Mouse (Mus musculus) adrenal gland, postnatal 14 days (tissue): ENCODE results near the gene Itga6. TPM values are rescaled to one million over a fixed set of nuclear protein-coding genes. Genes with fewer than 3 reads are reported as not detected.
"Not testable (repeated sequence)": the region's sequence is repeated elsewhere in the genome, so short reads cannot be mapped to it uniquely, and the experiment has no call there.

Experiments used
- DNase-seq: peaks from one replicate; pipeline ENCODE4 v3.0.0; 2021; ENCODE audit warnings: mixed read lengths
- long read RNA-seq, 2 experiments: library from polyadenylated mRNA; stranded (forward); transcript quantifications; one replicate each; pipeline ENCODE4 v2.0.0; 2021
- total RNA-seq: library from RNA; stranded (reverse); gene quantifications from 2 replicates; pipeline ENCODE4 v1.2.3, GENCODE M21; 2021

Gene Itga6
- 172 and 173 TPM in 2 replicates for total RNA-seq
- long read RNA-seq, experiment 1, full-length matches to known transcripts = 8 of 18 reads
- long read RNA-seq, experiment 1, partial matches to known transcripts = 5 of 18 reads
- long read RNA-seq, experiment 1, other reads (novel, unspliced or antisense) = 5 of 18 reads
- long read RNA-seq, experiment 2, full-length matches to known transcripts = 10 of 19 reads
- long read RNA-seq, experiment 2, partial matches to known transcripts = 4 of 19 reads
- long read RNA-seq, experiment 2, other reads (novel, unspliced or antisense) = 5 of 19 reads

DNA sequence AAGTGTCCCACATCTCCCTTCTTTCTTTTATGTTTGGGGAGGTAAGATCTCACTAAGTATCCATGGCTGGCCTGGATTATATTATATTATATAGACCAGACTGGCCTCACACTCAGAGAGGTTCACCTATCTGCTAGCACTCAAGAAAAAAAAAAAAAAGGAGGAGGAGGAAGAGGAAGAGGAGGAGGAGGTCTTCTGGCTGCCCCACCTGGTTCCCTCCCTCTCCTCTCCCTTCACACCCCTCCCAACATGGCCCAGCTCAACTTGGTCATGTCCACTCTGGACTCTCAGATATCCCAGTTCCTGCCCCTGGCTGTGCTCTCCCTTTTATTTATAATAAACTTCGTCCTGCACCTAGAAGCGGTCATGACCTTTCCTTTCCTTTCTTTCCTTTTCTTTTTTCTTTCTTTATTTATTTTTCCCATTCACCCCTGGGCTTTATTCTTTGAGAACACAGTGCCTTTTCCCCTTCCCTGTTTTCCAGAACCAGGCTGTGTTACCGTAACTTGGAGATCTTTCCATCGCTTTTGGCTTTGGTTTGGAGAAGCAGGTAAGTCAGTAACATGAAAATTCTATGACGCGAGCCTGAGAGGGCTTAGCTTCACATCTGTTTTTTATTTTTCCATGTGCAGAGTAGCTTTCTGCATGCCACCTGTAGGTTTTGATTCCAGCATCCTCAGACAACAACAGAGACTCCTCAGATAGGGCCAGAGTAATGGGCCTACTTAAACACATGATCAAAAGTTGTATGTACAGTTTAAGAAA is at the start of gene Itga6:
TSS of gene Itga6 (plus strand) at position 7 of the 765 bp plus-strand sequence.
- DNase-seq = no peak

DNA sequence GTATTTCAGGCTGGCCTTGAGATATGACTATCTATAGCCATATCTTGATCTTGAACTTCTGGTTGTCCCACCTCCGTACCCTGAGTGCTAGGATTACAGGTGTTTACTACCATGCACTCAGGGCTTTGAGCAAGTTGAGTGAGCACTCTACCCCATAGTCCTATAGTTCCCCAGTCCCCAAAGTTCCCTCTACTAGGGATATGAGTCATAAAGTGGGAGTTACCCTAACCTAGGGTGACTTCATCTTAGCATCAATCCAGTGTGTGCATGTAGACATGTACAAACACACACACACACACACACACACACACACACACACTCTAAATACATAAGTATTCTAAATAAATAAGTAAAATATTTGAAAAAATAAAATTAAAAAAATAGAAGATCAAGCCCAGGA is 48.6 kb upstream of the Itga6 start:
- no peak for DNase-seq

DNA sequence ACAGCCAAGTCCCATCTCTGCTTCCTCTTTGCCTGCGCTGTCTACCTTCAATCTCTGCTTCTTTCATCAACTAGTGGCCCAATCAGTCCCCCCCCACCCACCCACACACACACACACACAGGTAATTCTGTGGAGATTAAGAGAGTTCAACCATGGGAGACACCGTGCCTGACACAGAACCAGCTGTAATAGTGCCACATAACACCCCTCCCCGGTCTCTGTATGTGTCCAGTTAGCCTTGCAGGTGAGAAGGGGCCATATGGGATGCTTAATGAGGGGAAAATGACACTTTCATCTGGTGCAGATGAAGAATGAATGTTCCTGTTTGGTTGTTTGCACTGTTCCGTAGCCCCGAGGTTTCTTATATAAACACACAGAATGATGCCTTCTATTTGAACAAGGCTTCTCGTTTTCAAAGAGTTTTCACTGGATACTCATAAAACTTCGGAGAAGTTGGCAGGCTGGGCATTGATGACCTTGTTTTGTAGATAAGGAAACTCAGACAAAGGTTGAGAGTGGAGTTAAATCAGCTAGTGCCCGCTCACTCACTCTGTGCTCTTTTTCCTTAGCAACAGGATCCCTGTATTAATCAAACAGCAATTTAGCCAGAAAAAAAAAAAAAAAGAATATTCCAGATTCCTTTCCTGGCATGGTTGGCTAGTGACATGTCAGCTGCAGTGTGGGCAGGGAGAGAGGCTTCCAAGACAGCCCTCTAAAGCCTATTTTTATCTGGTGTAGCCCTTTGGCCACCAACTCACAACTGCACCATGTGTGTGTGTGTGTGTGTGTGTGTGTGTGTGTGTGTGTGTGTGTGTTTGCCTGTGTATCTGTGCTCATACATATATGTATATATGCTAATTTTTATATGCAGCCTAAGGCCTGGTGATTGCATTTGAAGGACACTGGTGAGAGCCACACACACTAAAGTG is 47.7 kb upstream of the Itga6 start:
- peak; percentile 74 for DNase-seq

DNA sequence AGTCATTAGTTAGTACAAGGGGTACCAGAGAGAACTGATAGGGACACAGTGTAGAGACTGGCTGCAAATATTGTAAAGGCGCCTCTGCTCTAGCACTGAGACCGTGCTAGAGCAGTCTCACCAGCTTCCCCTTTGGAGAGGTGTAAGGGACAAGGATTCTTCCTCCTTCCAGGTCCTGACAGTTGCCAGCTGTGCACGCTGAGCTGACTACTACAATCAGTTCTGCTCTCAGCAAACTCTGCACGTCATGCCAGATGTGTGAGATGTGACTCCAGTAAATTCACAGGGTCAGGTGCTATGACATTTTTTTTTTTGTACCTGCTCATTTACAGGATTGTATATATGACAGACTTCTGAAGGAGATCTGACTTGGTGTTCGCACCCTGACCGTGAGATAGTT is 47.0 kb upstream of the Itga6 start:
- no peak for DNase-seq

DNA sequence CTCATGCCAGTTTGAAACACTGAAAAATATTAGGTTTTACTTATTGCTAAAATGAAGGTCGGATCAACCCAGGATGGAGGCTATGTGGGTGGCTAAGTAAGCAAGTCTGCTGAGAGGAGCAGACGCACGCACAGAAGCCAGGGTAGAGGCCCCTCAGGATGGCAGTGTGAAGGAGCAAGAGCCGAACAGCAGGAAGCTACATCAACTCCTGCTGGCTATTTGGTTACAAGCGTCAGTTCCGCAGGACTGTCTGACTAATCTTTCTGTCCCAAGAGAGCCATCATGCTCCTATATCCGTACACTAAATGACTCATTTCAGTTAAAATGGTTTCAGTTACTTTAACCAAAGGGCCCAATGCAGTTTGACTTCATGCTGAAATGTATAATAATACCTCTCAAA is 46.5 kb upstream of the Itga6 start:
- no peak for DNase-seq

DNA sequence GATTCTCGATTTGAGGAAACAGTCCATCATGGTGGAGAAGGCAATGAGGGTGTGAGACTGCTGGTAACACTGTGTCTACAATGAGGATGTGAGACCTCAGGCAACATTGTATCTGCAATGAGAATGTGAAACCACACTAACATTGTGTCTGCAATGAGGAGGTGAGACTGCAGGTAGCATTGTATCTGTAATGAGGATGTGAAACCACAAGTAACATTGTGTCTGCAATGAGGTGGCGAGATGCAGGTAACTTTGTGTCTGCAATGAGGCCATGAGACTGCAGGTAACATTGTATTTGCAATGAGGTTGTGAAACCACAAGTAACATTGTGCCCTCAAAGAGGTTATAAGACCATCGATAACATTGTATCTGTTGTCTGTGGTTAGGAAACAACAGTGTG is 44.1 kb upstream of the Itga6 start:
- DNase-seq = no peak

DNA sequence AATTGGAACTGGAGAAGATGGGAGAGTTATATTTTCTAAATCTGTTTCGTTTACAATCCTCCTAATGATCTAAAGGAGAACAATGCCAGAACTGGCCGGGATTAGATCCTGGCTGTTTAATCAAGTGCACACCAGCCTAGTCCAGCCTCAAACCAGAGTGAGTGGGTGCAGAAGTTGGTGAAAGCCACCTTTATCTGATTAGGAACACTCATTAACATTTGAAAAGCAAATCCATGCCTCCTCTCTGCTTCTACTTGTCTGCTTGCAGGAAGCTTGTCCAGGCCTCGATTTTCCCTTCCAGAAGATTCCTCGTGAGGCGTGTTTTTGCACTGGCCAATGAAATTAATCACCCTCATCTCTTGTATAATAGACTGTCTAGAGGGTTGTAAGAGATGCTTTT is 41.1 kb upstream of the Itga6 start:
- DNase-seq = no peak

DNA sequence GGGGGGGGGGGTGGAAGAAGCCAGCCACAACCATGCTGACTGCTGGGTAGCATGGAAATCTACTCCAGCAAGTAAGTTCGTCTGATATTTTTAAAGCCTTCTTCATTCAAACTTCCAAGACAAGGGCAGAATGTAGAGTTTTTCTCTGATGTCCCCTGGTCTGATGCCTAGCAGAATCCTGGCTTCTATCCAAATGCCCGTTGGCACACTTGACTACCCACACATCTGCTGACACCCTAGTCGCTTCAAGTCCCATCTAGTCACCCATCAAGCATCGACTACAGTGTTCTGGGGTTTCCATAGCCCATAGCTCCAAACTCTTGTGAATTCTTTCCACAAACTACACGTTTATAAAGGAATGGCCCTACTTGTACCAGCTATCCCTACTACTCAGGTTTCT is 36.5 kb upstream of the Itga6 start:
- DNase-seq = no peak

DNA sequence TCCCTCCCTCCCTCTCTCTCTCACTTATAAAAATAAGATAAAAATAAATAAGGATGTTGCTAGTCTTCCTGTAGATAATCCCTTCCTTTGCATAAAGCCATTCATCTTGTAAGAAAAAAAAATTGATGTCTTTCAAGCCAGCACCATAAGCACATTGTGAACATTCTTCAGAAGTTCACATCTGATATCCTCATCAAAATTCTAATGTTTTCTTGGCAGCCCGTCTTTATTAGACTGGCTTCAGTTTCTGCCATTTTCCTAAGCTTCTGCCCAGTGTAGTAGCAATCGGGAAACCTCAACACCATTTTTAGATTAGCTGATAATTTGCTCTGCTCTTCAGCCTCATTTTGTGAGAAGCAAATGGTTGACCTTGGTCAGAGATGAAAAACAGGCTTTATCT is 33.8 kb upstream of the Itga6 start:
- DNase-seq = no peak

DNA sequence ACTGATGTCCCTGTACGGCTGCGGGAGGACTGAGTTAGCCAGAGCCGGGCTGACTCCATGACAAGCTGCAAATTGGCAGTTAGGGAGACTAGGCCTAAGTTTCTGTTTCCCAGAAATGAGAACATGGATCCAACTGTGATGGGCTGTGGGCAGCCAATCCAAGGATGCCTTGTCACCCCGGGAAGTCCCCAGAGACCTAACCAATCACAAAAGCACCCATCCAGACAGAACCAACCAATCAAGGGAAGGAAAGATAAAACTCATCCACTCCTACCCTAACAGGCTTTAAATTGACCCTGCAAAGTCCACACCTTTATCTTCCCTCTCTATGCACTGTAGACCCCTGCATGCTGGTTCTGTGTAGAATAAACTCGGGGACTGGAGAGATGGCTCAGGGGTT is 31.0 kb upstream of the Itga6 start:
- DNase-seq = no peak

DNA sequence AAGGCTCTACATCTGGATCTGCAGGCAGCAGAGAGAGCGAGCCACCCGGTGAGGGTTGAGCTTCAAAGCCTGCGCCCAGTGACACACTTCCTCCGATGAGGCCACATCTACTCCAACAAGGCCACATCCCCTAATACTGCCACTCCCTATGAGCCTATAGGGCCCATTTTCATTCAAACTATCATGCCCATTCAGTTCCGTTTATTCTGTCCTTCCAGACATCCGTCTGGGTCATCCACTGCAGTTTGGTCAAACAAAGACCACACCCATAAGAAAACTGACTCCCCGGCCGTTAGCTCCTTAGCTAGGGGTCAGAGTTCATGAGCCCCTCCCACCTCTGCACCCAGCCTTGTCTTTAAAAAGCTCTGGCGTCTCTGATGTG is 26.4 kb upstream of the Itga6 start:
- no peak for DNase-seq

DNA sequence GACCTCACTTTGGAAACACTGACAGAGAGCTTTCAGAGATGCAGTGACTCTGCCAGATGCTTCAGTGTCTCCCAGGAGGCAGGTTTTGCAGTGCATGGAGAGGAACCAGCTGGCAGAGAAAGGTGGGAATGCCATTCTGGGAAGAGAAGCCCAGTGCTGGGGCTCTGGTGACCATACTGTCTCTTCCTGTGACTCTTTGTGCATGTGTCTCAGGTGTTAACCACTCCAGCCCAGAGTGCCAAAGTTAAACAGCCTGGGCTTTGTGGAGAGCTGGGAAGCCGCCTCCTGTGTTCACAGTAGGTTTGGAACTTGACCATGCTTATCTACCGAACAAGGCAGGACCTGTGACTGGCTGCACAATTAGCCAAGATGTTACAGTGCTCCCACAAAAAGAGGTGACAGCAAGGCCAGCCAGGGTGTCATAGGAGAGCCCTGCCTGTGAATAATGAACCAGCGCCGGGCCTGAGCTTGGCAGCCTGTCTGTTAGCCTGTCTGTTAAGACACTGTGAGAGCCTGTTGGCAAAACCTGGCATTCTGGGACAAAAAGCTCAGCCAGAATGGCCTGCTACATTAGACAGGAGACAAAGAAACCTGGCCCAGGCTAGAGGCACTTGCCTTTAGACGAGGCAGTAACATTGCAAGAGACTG is 25.9 kb upstream of the Itga6 start:
- DNase-seq = no peak

DNA sequence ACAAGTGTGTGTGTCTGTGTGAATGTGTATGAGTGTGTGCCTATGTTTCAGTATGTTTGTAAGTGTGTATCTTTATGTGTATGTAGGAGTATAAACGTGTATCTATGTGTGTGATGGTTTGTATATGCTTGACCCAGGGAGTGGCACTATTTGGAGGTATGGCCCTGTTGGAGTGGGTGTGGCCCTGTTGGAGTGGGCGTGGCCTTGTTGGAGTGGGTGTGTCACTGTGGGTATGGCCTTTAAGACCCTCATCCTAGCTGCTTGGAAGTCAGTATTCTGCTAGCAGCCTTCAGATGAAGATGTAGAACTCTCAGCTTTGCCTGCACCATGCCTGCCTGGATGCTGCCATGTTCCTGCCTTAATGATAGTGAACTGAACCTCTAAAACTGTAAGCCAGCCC is 24.9 kb upstream of the Itga6 start:
- DNase-seq = not testable (repeated sequence)

DNA sequence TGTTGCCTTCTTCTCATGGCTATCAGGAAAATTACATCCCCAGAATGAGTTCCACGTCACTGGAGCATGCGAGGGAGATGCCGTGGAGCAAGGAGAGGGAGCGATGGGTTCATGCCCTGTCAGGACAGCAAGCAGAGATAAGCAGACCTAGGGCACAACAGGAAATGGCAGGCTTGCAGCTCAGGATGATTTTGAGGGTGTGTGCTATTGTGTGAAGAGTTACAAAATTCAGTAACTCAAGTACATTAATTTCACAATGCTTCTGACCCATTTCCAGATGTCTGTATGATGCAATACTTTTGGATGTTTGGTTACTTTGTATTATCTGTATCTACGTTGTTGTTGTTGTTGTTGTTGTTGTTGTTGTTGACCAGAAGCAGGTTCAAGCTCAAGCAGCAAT is 22.5 kb upstream of the Itga6 start:
- no peak for DNase-seq

DNA sequence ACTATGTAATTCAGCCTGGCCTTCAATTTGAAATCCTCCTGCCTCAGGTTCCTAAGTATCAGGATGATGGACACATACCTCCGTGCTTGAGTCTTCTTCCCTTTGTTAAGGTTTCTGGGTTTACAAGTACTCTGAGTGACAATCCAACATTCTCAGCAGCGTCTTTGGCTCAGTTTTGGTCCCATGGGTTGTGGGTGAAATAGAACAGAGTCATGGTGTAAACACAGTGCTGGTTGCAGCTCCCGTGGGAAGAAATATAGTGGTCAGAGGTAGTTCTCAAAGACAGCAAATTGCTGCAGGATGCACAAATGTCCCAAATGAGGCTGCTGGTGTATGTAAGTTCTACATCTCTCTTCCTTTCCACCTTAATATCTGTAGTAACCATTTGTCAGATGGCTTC is 21.8 kb upstream of the Itga6 start:
- DNase-seq = no peak

DNA sequence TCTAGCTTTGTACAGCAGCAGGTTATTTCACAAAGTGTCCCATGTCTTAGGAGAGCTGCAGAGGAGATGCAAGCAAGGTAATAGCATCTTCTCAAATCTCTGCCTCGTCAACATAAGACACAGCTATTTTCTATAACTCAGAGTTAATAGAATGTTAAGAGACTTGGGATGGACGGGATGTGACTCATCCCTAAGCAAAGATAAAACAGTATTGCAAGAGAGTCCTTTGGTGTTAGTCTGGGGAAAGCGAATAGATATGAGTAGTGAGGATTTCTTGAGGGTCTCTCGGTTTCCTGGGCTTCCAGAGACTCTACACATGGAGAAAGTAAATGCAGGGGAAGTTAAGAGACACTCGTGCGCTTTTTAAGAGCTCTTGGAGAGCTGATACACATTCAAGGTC is 21.4 kb upstream of the Itga6 start:
- no peak for DNase-seq

DNA sequence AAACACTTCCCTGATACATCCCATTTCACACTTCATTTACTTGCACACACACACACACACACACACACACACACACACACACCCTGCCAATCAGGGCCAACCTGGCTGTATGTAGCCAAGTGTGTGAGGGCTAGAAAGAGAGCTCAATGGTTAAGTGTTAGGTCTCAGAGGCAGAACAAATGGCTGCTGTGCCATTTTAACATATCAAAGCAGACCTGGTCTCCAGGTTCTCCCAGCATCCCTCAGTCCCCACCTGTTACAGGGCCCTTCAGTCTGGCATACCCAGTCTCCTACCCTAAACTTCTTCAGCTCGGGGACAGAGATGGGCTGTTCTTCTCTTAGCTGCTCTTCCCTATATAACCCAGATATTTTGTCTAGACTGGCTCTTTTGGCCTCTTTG is 20.0 kb upstream of the Itga6 start:
- DNase-seq = no peak

DNA sequence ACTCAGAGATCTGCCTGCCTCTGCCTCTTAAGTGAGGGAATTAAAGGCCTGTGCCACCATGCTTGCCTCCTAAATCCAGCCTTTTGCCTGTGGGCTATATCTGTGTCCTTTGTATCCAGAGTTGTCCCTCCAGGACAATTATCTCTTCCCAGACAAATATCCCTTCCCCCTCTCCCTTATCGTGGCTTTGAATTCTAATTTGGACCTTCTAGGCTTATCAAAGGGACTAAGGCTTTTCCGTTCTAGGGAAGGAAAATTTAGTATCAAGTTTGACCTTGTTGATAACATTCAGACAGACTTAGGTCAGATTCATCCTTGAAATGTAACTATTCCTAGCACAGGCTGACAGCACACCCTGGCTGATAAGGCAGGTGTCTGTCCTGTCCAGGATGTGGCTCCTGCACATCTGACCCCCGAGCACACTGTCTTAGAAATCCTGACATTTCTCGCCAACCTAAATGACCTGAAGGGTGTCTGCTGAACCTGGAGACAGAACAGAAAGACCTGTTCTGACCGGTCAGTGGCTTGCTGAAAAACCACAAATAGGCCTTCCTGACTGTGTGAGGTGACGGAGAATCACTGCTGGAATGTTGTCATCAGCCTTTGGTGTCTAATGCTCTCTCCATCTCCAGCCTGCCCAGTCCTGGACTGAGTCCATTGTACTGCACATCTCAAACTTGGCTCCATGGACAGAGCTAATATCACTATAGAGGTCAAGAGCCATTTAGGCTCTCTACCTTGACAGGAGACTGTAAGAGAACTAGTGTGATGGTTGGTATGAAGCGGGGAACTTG is 18.3 kb upstream of the Itga6 start:
- DNase-seq = no peak

DNA sequence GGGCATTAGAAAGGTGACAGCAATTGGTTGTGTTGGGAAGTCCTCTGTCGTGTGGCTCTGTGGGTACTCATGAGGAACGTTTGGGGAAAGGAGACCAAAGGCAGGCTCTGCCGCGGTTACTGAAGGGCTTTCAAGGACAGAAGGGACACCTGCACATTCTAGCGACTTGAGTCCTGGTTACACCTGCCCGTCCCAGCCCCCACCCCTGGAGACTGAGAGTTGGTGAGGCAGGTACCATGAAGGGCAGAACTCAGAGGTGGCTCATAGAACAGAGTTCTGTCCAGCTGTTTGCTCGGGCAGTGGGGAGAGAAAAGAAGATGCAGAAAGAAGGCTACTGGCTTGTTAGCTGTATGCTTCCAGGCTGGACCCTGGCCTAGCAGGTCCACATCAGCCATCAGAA is 17.1 kb upstream of the Itga6 start:
- DNase-seq = no peak

DNA sequence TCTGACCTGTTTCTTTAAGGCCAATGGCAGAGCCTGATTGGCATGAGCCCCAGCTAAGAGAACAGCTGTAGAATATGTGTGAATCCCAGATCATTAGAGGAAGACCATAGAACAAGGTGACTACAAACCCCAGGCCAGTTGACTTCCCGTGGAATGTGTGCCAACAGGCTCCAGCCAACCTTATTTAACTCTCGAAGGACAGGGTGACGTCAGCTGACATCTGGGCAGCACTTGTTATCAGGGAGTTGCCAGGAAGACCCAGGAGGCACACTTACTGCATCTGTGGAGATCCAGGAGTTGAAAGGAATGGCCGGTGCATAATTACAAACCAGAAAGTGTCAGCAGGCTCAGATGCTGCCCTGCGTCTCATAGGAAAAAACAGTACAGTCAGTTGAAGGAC is 16.6 kb upstream of the Itga6 start:
- DNase-seq = peak; percentile 73
